Mouse (Mus musculus): ENCODE data around the gene Arap1.

DNA sequence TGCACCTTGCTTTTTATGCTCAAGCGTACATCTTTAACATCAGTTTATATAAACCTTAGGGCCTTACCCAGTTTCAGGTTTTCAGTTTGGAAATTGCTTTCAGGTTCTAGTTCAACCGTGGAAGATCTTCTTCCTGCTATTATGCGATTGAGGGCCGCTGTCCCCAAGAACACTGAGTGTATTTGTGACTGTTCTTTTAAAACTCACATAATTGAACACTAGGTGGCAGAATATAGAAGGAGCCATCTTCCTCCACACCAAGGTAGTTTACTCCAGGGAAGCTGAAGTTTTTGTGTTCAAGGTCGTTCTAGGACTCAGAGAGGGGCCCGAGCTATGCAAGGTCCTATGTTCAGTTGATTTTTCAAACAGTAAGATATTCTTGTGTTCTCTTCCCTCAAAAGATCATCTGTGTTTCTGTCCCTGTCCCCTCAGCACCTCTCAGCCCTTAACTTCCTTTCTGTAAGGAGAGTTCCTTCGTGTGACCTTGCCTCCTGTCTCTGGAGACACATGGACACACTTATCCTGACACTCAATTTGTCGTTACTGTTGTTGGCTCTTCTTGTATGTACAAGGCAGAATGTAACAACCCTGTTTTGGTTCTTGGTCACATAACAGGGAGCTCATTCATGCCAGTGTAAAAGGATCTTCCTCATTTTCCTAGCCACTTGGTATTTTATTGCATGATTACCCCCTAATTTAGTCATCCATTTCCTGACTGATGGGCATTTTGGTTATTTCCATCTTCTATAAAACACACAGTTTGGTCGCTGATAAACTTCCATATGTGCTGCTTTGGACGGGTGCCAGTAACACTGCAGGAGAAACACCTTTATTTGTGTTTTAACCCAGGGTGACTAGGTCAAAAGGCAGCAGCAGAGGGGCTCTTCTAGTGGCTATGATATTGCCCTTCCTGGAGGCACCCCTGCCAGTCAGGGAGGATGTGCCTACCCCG, 20.3 kb downstream of the Arap1 start:
- peak; percentile 27 to 65; a peak in 3 of 4 replicates for TF ChIP-seq CTCF (conservative IDR thresholded peaks at IDR 0.05 in 1 of 2, IDR thresholded peaks at IDR 0.05 in 1 of 2; ENCODE audit: low read depth in 2 of 2, low read length in 2 of 2)
- TF ChIP-seq POLR2A (IDR thresholded peaks at IDR 0.05; ENCODE audit: low read depth, low read length), result no peak
- TF ChIP-seq EP300 (IDR thresholded peaks at IDR 0.05; ENCODE audit: low read length), result no peak
- TF ChIP-seq ZMIZ1 (IDR thresholded peaks at IDR 0.05; ENCODE audit: low read depth, low read length), result no peak
- no peak for TF ChIP-seq ZKSCAN1 (IDR thresholded peaks at IDR 0.05; ENCODE audit: borderline replicate concordance, low read depth, low read length)
- no peak for TF ChIP-seq MAZ (IDR thresholded peaks at IDR 0.05; ENCODE audit: low read depth, low read length)
- TF ChIP-seq USF2 (conservative IDR thresholded peaks at IDR 0.05; ENCODE audit: low read depth, low read length), result no peak
- TF ChIP-seq HCFC1 (IDR thresholded peaks at IDR 0.05; ENCODE audit: low read depth, low read length), result no peak
- no peak for TF ChIP-seq USF1 (IDR thresholded peaks at IDR 0.05; ENCODE audit: low read depth, low read length)
- no peak for TF ChIP-seq MXI1 (IDR thresholded peaks at IDR 0.05; ENCODE audit: low read depth, low read length)
- TF ChIP-seq ELF1 (IDR thresholded peaks at IDR 0.05; ENCODE audit: low read depth, low read length), result no peak
- TF ChIP-seq ETS1 (conservative IDR thresholded peaks at IDR 0.05; ENCODE audit: low read depth, low read length), result no peak

All from CH12.LX (cell line).